Mouse (Mus musculus): ENCODE measurements around the gene Gm20388.

- no peak for TF ChIP-seq CTCF (IDR thresholded peaks at IDR 0.05; ENCODE audit: low read depth)
- no peak for TF ChIP-seq EP300 (optimal IDR thresholded peaks at IDR 0.05)
Measured at GRCm38 (mm10) chr8:124080467-124081326, 4170.1 kb downstream of the Gm20388 start.
